Mouse (Mus musculus) heart, embryonic 12.5 days (tissue): ENCODE measurements around the gene Ghrl. TPM values are rescaled to one million over a fixed set of nuclear protein-coding genes. Genes with fewer than 3 reads are reported as not detected.

Source experiments
- ATAC-seq: fragments of 200-750 bp; cut with Nextera tagmentation; 2 replicates; pipeline ENCODE4 v1.8.0; 2017; ENCODE audit warnings: moderate TSS enrichment, moderate library complexity; ENCODE audit not compliant: insufficient number of reproducible peaks, low FRiP score
- H3K27ac ChIP-seq: fragments of 300-500 bp; sonication (generic); 2 replicates; pipeline ENCODE4 v1.5.1; 2016; ENCODE audit warnings: mild to moderate bottlenecking, moderate library complexity; ENCODE audit not compliant: poor library complexity, severe bottlenecking
- H3K27me3 ChIP-seq: fragments of 300-500 bp; sonication (generic); replicated peaks from 2 replicates; pipeline ENCODE4 v1.6.1; 2016; ENCODE audit warnings: mild to moderate bottlenecking, moderate library complexity
- H3K36me3 ChIP-seq: fragments of 300-500 bp; sonication (generic); 2 replicates; pipeline ENCODE4 v1.6.1; 2016; ENCODE audit warnings: mild to moderate bottlenecking, moderate library complexity
- H3K4me1 ChIP-seq: fragments of 300-500 bp; sonication (generic); replicated peaks from 2 replicates; pipeline ENCODE4 v1.6.1; 2016; ENCODE audit warnings: mild to moderate bottlenecking
- H3K4me2 ChIP-seq: fragments of 300-500 bp; sonication (generic); 2 replicates; pipeline ENCODE4 v1.6.1; 2016; ENCODE audit warnings: mild to moderate bottlenecking, moderate library complexity
- H3K4me3 ChIP-seq: fragments of 300-500 bp; sonication (generic); 2 replicates; pipeline ENCODE4 v1.5.1; 2016; ENCODE audit warnings: mild to moderate bottlenecking
- H3K9ac ChIP-seq: fragments of 300-500 bp; sonication (generic); 2 replicates; pipeline ENCODE4 v1.6.1; 2016; ENCODE audit warnings: mild to moderate bottlenecking, moderate library complexity
- H3K9me3 ChIP-seq: fragments of 300-500 bp; sonication (generic); replicated peaks from 2 replicates; pipeline ENCODE4 v1.6.1; 2016; ENCODE audit warnings: mild to moderate bottlenecking, moderate library complexity
- WGBS: fragments of 180-500 bp; shearing (Covaris S2); methylation state at CpG from one replicate; pipeline ENCODE4 v1.1.7; 2016; 5-methylcytosine and 5-hydroxymethylcytosine counted together
- polyA plus RNA-seq: library from polyadenylated mRNA; unstranded; fragments of >200 nt; fragmentation: Nextera tagmentation; extraction: Ambion mirVana; gene quantifications from 2 replicates; pipeline ENCODE4 v1.2.1, GENCODE M21; 2016

Gene Ghrl
- 0.46 TPM in 1 of 2 replicates, not detected in the other for polyA plus RNA-seq

- Histone ChIP-seq H3K9me3 (no peaks in the 10 kb centered on the region), H3K27ac (no peak within 1 kb of the TSS), H3K4me1 (no peaks in the 10 kb centered on the region), H3K4me2 (no peak within 1 kb of the TSS), H3K27me3 (no peaks in the 10 kb centered on the region), H3K9ac (no peak within 1 kb of the TSS), H3K36me3 (peaks cover 82% of the 10 kb centered on the region), H3K4me3 (no peak within 1 kb of the TSS)
- no peak for ATAC-seq
- WGBS: 86% methylated on average over 3 of the region's 3 CpGs
Observed at GRCm38 (mm10) chr6:113719878-113720277, at the start of gene Ghrl. Ghrl (minus strand) TSS chr6:113719880.

GRCm38 (mm10) chr6:113768804-113769203 lies 49.1 kb upstream of the Ghrl start:
- Histone ChIP-seq H3K9me3 (no peaks in the 10 kb centered on the region), H3K4me1 (no peaks in the 10 kb centered on the region), H3K27ac (no peak overlapping the region), H3K9ac (no peak overlapping the region), H3K4me3 (no peak overlapping the region), H3K4me2 (no peak overlapping the region), H3K36me3 (no peaks in the 10 kb centered on the region), H3K27me3 (peaks cover 32% of the 10 kb centered on the region)
- ATAC-seq: no peak
- WGBS: 62% methylated on average over 11 of the region's 11 CpGs

- Histone ChIP-seq H3K27ac (no peak overlapping the region), H3K4me2 (no peak overlapping the region), H3K4me1 (no peaks in the 10 kb centered on the region), H3K36me3 (no peaks in the 10 kb centered on the region), H3K27me3 (peaks cover 55% of the 10 kb centered on the region), H3K9ac (no peak overlapping the region), H3K4me3 (no peak overlapping the region), H3K9me3 (no peaks in the 10 kb centered on the region)
- WGBS: 26% methylated on average over 7 of the region's 7 CpGs
- ATAC-seq: no peak
Observed at GRCm38 (mm10) chr6:113761644-113762043, 42.0 kb upstream of the Ghrl start.

GRCm38 (mm10) chr6:113749119-113749685 lies 29.5 kb upstream of the Ghrl start:
- no peak overlapping the region for H3K4me3 ChIP-seq
- H3K36me3 ChIP-seq: no peaks in the 10 kb centered on the region
- H3K4me2 ChIP-seq: no peak overlapping the region
- H3K27me3 ChIP-seq: peaks cover 59% of the 10 kb centered on the region
- ATAC-seq: no peak
- H3K9ac ChIP-seq: no peak overlapping the region
- no peak overlapping the region for H3K27ac ChIP-seq
- peaks cover 3% of the 10 kb centered on the region; the same call in 1 of the 2 replicates for H3K4me1 ChIP-seq
- H3K9me3 ChIP-seq: no peaks in the 10 kb centered on the region
- WGBS: 64% methylated on average over 17 of the region's 17 CpGs

GRCm38 (mm10) chr6:113748351-113748750 lies 28.7 kb upstream of the Ghrl start:
- Histone ChIP-seq H3K27me3 (peaks cover 57% of the 10 kb centered on the region), H3K4me3 (peak overlapping the region; percentile 23), H3K4me1 (peaks cover 3% of the 10 kb centered on the region; the same call in 1 of the 2 replicates), H3K9ac (no peak overlapping the region), H3K9me3 (no peaks in the 10 kb centered on the region), H3K36me3 (no peaks in the 10 kb centered on the region), H3K27ac (no peak overlapping the region), H3K4me2 (peak overlapping the region; percentile 40)
- ATAC-seq: no peak
- 22% methylated on average over 26 of the region's 26 CpGs for WGBS

GRCm38 (mm10) chr6:113747284-113747683 lies 27.6 kb upstream of the Ghrl start:
- peaks cover 57% of the 10 kb centered on the region for H3K27me3 ChIP-seq
- H3K4me1 ChIP-seq: peaks cover 3% of the 10 kb centered on the region; the same call in 1 of the 2 replicates

GRCm38 (mm10) chr6:113745117-113745516 lies 25.4 kb upstream of the Ghrl start:
- Histone ChIP-seq H3K27ac (no peak overlapping the region), H3K9me3 (no peaks in the 10 kb centered on the region), H3K4me1 (peaks cover 3% of the 10 kb centered on the region; the same call in 1 of the 2 replicates), H3K27me3 (peaks cover 44% of the 10 kb centered on the region), H3K4me3 (no peak overlapping the region), H3K4me2 (no peak overlapping the region), H3K9ac (no peak overlapping the region), H3K36me3 (no peaks in the 10 kb centered on the region)
- no peak for ATAC-seq

More at GRCm38 (mm10) chr6:113747284-113747683, 27.6 kb upstream of the Ghrl start:
- no peak for ATAC-seq
- Histone ChIP-seq H3K4me3 (no peak overlapping the region), H3K4me2 (no peak overlapping the region), H3K9me3 (no peaks in the 10 kb centered on the region), H3K9ac (no peak overlapping the region), H3K27ac (no peak overlapping the region), H3K36me3 (no peaks in the 10 kb centered on the region)
- 79% methylated on average over 14 of the region's 14 CpGs for WGBS

- Histone ChIP-seq H3K9me3 (no peaks in the 10 kb centered on the region), H3K27ac (no peak overlapping the region), H3K36me3 (peaks cover 5% of the 10 kb centered on the region), H3K9ac (no peak overlapping the region), H3K4me2 (no peak overlapping the region), H3K27me3 (peaks cover 24% of the 10 kb centered on the region), H3K4me3 (no peak overlapping the region), H3K4me1 (peaks cover 11% of the 10 kb centered on the region)
- ATAC-seq: no peak
- WGBS: 42% methylated on average over 1 of the region's 1 CpGs
Observed at GRCm38 (mm10) chr6:113743111-113743510, 23.4 kb upstream of the Ghrl start.

GRCm38 (mm10) chr6:113742321-113742720 lies 22.6 kb upstream of the Ghrl start:
- Histone ChIP-seq H3K9me3 (no peaks in the 10 kb centered on the region), H3K4me2 (no peak overlapping the region), H3K9ac (no peak overlapping the region), H3K27me3 (peaks cover 18% of the 10 kb centered on the region), H3K4me1 (peaks cover 11% of the 10 kb centered on the region), H3K27ac (no peak overlapping the region), H3K36me3 (peaks cover 13% of the 10 kb centered on the region), H3K4me3 (no peak overlapping the region)
- WGBS: 48% methylated on average over 1 of the region's 1 CpGs
- no peak for ATAC-seq

GRCm38 (mm10) chr6:113741425-113741824 lies 21.7 kb upstream of the Ghrl start:
- peaks cover 15% of the 10 kb centered on the region; the same call in 1 of the 2 replicates for H3K27me3 ChIP-seq
- no peaks in the 10 kb centered on the region for H3K9me3 ChIP-seq
- no peak for ATAC-seq
- H3K9ac ChIP-seq: no peak overlapping the region
- H3K36me3 ChIP-seq: peaks cover 20% of the 10 kb centered on the region
- no peak overlapping the region for H3K27ac ChIP-seq
- no peak overlapping the region for H3K4me2 ChIP-seq
- H3K4me3 ChIP-seq: no peak overlapping the region
- 53% methylated on average over 2 of the region's 2 CpGs for WGBS
- H3K4me1 ChIP-seq: peaks cover 11% of the 10 kb centered on the region

- WGBS: 7% methylated on average over 41 of the region's 41 CpGs
Observed at GRCm38 (mm10) chr6:113740236-113741217, 20.8 kb upstream of the Ghrl start, which contains the start of gene Sec13. Sec13 (minus strand) TSS chr6:113740743.

More at GRCm38 (mm10) chr6:113740236-113741217, 20.8 kb upstream of the Ghrl start, which contains the start of gene Sec13:
- Histone ChIP-seq H3K9ac (peak within 1 kb of the TSS; percentile 96), H3K4me2 (peak within 1 kb of the TSS; percentile 93), H3K27me3 (peaks cover 7% of the 10 kb centered on the region; the same call in 1 of the 2 replicates), H3K4me1 (peaks cover 11% of the 10 kb centered on the region), H3K27ac (peak within 1 kb of the TSS; percentile 56; the same call in 1 of the 2 replicates), H3K9me3 (no peaks in the 10 kb centered on the region), H3K36me3 (peaks cover 29% of the 10 kb centered on the region), H3K4me3 (peak within 1 kb of the TSS; percentile 84)
- ATAC-seq: peak; percentile 83
